Mouse (Mus musculus) cerebellum, adult 2 months (tissue): Measurements from ENCODE around the gene Snx22.

ENCODE experiments used
- CTCF ChIP-seq: fragments of 200-500 bp; IDR thresholded peaks from 2 replicates; pipeline ENCODE4 v1.5.1; 2011; ENCODE audit warnings: low read depth, mild to moderate bottlenecking, control low read depth, low read length, moderate library complexity, borderline replicate concordance; ENCODE audit not compliant: insufficient read depth
- POLR2A ChIP-seq: fragments of 200-500 bp; IDR thresholded peaks from 2 replicates; pipeline ENCODE4 v1.6.1; 2011; ENCODE audit warnings: low read length, control low read depth, borderline replicate concordance; ENCODE audit not compliant: insufficient read depth

- TF ChIP-seq CTCF (no peak), POLR2A (no peak)
These were observed 22.1 kb upstream of the Snx22 start for GRCm38 (mm10) chr9:66091327-66092231.
